Mouse (Mus musculus) kidney, adult 18-20 months (tissue): ENCODE results near the gene Fmod.
A peak's percentile ranks its signal among the peaks of the same experiment; 100 is the strongest.

Experiments
- DNase-seq: peaks from one replicate; pipeline ENCODE4 v3.0.0; 2021

Fmod gene

DNA sequence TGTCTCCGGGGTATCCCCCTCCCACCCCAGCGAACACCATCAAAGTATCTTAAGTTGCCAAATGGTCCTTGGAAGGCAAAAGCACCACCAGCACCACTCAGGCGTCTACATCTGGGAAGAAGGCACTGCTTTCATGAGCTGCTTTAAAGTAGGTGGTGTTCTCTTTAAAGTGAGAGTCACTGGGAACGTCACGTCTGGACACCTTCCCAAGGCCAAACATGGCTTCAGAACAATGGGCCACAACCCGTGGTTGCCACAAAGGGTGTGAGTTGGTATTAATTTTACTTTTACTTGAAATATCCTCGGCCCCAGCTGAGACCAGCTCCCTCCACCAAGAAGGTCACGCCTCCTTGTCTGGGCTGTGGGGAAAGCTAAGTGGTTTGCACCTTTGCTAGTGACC lies 20.7 kb downstream of the Fmod start:
- no peak for DNase-seq

DNA sequence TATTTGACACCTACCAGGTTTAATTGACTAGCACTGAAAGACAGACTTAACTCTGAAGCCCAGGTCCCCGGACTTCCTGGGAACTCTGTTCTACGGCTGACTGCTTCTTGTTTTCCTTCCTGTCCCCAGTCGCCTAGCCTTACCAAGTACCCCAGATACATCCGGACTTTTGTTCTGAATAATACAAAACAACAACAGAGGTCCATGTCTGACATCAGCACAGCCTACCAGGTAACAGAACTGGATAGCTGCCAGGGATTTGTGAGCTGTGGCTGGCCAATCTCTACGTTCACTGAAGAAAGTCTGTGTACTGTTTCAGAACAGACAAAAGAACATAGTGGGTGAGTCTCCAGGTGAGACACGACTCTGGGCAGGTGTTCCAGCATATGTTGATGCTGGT lies 21.8 kb downstream of the Fmod start:
- DNase-seq: no peak

DNA sequence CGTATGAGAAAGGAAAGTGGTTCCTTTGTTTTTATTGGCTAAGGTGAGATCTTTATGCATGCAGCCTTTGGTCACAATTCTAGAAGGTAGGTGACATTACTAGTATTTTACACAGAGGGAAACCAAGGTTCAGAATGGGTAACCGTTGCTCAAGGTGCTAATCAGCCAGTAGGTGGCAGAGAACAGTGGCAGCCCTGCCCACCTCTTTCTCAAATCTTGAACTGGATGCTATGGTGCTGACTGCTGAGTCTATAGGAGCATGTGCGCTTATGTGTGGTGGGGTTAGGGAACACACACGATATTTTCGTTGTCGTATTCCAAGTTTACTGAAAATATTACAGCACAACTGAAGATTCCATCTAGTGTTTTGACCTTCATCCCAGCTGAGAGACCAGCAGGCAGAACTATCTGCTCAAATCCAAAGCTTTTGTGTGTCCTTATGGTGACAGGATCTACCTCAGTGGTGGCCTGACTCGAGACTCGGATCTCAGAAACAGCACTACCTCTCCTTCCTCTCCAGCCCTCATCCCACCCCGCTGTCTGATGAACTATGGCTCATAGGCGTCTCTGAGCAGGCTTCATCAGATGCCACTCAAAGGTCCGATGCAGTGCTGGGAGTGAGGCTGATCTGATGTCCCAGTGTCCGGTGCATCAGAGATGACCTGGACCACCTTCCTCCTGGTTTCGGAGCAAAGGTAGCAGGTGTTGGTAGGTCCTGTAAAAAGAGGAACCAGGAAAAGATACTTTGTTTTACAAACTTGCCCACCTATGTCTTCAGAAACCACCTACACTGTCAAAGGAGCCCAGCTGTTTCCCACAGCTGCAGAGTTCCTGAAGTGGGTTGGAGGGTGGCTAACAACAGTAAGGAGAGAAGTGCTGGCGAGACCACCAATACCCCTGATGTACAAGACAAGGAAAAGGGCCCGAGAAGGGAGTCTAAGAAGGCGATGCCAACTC lies 23.0 kb downstream of the Fmod start:
- no peak for DNase-seq

- peak; percentile 86 for DNase-seq
These were observed 24.0 kb downstream of the Fmod start for GRCm38 (mm10) chr1:134060849-134061569.

- DNase-seq: no peak
These were observed 24.9 kb downstream of the Fmod start for GRCm38 (mm10) chr1:134061915-134062314.

DNA sequence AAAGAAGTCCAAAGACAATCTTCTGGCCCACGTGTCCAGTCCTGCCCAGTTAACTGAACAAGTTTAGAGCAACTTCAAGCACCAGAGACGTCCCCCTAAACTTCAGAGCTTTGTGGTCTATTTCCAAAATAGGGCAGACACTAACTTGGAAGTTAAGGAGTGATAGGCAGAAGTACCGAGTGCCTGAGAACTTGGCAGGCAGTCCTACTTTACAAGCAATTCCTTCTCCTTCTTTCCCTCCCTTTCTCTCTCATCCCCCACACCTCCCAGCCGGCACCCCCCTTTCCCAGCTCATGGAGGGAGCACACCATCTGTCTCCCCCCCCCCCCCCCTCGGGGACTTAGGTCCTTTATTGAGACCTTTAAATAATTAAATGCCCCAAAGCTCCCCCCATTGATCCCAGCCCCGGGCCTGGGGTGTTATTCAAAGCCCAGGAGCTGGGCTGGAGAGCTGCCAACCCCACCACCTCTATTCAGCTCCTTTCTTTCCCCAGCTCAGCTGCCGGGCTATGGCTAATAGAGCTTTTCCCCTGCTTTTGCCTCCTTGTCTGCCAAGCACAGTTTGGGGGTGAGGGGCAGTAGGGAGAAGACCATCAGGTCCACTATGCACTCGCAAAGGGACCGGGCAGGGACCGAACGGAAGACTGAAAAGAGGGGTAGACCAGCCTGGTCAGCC lies 25.5 kb downstream of the Fmod start:
- DNase-seq: no peak

DNA sequence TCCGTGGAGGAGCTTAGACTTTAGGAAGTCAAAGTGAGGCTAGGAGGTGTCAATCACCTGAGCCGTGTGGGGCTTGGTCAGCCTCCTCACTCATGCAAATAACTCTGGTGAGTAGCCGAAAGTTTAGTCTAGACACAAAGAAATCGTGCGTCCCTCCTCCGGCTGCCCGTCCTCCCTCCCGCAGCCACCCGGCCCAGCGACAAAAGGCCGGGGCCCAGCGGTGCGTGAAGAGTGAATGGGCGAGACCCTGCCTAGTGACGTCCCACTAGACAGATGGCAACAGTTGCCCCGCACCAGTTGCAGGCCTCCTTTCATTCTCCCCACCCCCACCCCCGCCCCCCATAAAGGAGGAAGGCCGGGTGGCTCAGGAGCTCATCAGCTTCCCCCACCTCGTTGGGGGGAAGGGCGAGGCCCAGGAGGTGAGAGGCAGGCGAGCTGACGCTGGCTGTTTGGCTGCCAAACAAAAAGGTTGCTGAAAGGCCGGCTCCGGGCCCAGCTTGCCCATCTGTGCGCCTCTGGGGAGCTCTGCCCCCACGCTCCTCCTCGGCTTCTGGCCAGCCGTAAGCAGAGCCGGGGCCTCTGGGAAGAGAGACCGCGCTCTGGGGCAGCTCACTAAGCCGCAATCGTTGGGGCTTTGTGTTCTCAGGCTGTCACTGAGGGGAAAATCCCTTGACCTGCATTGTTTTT lies 26.2 kb downstream of the Fmod start:
- DNase-seq: peak; percentile 71

DNA sequence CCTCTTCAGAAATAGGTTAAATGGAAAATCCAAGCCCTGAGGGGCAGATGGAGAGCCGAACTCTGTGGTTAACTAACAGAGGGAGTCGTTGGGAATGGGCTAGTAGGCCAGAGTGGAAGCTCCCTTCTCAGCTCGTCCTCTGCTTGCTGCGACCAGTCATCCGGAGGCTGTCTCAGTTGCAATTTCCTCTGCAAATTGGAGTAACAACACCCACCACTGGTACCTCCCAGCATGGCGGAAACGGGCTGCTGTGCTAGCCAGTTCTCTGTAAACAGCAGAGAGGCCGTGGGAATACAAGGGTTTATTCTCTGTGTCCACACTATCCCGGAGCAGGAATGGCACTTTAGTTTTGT lies 26.7 kb downstream of the Fmod start:
- DNase-seq: no peak

- no peak for DNase-seq
These were observed 27.3 kb downstream of the Fmod start for GRCm38 (mm10) chr1:134064296-134064831.

- DNase-seq: no peak
These were observed 28.3 kb downstream of the Fmod start for GRCm38 (mm10) chr1:134065241-134065809.

DNA sequence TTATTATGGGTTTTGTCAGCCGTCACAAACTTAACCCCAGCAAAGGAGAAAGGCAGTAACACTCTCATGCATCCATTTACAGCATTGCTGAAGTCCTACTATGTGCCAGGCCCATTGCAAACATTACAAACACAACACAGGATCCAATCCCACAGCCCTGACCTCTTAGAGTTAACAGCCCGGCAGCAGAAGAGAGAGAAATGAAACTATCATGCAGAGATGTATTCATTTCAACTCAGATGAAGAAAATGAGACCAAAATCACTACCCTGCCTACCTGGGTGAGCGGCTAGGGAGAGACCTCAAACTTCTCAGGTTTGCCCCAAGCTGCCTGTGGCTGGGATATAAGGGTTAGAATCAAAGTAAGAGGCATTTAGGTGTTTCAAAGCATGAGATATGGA lies 29.5 kb downstream of the Fmod start:
- no peak for DNase-seq

GRCm38 (mm10) chr1:134067143-134067619 lies 30.1 kb downstream of the Fmod start:
- no peak for DNase-seq

DNA sequence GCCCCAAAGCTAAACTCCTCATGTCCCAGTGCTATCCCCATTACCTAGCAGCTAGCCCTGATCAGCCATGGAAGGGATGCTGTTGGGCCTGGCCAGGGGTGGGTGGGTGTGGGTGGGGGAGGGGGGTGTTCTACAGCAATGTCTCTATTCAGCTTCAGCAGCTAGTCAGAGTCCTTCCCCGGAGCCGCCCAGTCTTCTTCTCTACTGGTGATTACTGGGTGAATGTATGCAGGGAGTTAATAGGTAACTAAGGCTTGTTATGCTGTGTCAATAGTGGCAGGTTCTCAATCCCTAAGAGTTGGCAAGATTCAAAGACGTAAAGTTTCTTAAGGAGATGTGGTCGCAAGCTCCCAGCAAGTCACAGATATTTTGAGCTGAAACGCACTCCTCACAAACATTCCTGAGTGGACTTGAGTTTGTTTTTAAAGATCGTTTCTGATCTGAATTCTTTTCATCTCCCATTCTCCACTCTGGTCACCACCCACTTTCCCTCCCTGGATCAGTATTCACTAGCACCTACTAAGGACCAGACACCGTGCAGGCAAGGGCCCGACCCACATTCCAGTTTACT lies 33.1 kb downstream of the Fmod start:
- DNase-seq: no peak

GRCm38 (mm10) chr1:134071411-134072018 lies 34.5 kb downstream of the Fmod start:
- no peak for DNase-seq

GRCm38 (mm10) chr1:134073061-134073564 lies 36.1 kb downstream of the Fmod start:
- no peak for DNase-seq

DNA sequence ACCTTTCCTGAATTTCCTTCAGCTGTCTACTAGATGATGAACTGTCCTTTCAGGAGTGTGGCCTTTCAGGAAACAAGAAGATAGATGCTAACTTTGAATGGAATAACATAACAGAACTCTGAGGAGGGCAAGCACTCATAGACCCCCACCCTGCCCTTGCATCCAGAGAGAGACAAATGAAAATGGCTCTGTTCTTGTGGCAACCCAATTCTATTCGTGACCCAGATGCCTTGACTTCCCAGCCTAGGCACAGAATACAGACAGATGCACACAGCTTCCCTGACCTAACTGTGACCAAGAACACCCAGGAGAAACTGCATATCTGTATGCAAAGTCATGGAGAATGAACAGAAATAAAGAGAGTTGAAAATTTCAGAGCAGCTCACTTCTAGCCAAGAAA lies 36.6 kb downstream of the Fmod start:
- DNase-seq: no peak

DNA sequence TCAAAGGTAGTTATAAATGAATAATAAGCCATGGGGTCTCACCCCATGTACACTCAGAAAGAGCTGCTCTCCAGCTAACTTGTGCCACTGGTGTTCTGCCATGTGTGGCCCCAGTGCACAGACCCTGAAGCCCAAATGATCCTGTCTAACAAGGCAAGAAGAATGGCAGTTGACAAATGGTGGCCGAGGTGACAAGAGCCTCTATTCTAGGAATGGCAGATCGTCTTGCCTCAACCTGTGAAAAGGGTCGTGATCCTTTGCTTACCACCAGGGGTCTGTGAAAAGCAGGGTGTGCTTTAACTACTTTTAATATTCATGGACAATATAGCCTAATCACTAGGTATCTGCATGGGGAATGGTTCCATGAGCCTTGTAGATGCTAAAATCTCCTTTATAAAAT lies 37.1 kb downstream of the Fmod start:
- DNase-seq: no peak

DNA sequence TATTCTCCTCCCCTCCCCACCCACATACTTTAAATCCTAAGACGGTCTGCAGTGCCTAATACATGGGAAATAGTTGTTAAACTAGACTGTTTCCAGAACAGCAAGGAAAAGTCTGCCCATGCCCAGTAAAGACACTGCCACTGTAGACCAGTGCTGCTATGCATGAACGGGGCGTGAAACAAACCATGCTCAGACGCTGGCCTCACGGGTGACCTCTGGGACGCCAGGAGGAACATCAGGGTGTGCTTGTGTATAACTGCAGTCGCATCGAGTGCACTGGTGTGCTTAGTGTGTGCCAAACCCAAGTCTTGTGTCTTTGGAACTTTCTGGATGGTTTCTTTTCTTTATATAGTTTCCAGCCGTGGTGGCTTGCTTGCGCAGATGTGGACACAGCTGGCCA lies 37.6 kb downstream of the Fmod start:
- no peak for DNase-seq

GRCm38 (mm10) chr1:134075532-134075931 lies 38.5 kb downstream of the Fmod start:
- no peak for DNase-seq

DNA sequence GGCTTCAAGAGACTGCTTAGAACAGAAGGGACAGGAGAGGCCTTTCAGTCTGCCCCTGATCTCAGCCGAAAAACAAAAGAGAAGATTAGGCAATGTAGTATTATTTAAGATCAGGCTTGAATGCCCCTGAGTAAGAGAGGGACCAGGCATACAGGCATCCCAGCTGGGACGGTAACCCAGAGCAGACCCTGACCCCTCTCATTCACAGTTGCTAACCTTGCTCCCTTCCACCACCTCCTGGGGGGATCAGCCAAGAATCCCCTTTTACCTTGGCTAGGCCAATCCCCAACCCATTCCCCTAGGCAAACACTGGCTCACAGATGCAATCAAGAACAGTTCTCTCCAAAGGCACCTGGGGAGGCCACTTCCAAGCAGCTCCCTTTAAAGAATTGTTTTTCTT lies 39.7 kb downstream of the Fmod start:
- DNase-seq: no peak

GRCm38 (mm10) chr1:134077389-134078060 lies 40.5 kb downstream of the Fmod start:
- peak; percentile 45 for DNase-seq
